Mouse (Mus musculus) kidney, postnatal 25 days (tissue): Measurements from ENCODE around the gene Nfkbil1.

Source experiments
- DNase-seq, 2 experiments: peaks; one replicate each; pipeline ENCODE4 v3.0.0; 2021; ENCODE audit warnings: mixed read lengths in 2 of 2

Nfkbil1 gene

DNA sequence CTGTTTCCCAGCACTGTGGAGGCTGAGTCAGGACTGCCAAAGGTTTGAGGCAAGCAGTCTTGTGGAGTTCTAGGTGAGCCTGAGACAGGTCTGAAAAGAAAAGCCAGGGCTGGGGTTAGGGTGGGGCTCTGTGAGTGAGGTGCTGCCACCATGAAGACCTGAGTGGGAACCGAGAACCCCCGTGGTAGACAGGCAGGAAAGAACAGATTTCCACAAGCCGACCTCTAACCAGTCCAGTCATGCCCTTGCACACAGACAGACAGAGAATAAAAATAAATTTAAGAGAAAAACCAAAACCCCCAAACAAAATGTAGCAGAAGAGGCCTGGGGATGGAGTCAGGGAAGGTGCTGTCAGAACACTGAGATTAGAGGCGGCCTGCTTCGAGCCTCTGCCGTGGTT, 60.2 kb downstream of the Nfkbil1 start:
- no peak for DNase-seq

DNA sequence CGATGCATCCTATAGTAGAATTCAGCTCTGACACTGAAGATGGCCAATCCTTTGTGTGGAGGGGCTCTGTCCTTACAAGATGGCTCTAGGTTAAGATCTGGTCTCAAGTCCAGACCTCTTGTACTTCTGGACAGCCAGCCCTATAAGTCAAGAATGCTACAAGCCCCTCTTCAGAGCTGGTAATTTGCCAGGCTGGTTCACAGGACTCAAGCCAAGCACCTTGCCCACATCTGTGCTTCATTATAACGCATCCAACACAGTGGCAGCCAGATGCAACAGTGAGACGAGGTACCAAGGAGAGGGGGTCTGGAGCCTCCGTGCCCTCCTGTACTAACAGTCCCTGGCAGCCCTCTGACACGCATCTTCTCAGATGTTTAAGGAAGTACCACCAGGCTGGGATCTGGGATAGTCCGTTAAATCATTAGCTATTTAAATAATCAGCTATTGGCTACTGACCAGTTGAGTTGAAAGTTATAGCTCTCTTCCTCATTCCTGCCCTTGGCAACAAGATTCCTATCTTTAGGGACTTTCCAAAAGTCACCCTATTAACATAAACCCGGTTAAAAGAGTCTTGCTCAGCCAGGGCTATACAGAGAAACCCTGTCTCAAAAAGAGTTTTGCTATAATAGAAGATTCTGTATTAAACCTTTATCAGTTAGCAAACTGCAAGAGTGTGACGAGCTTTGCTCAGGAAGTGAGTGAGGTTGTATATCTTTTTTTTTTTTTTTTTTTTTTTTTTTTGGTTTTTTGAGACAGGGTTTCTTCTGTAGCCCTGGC, 61.2 kb downstream of the Nfkbil1 start:
- DNase-seq = no peak

DNA sequence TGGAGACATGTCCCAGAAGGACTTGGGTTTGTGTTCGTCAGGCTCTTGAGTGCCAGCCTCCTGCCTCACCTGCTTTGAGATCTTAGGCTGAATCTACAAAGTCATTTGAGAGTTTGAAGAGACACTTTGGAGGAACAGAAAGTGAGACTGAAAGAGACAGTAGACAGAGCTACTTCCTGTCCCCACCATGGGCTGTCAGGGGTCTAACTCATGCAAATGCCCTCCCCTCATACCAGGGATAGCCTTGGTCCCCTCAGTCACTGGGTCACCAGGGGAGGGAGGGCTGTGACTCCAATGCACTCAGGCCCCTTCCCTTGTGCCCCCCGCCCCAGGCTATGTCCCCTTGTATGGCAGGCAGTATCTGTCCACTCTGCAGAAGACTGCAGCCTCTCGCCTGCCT, 62.3 kb downstream of the Nfkbil1 start:
- DNase-seq = no peak

DNA sequence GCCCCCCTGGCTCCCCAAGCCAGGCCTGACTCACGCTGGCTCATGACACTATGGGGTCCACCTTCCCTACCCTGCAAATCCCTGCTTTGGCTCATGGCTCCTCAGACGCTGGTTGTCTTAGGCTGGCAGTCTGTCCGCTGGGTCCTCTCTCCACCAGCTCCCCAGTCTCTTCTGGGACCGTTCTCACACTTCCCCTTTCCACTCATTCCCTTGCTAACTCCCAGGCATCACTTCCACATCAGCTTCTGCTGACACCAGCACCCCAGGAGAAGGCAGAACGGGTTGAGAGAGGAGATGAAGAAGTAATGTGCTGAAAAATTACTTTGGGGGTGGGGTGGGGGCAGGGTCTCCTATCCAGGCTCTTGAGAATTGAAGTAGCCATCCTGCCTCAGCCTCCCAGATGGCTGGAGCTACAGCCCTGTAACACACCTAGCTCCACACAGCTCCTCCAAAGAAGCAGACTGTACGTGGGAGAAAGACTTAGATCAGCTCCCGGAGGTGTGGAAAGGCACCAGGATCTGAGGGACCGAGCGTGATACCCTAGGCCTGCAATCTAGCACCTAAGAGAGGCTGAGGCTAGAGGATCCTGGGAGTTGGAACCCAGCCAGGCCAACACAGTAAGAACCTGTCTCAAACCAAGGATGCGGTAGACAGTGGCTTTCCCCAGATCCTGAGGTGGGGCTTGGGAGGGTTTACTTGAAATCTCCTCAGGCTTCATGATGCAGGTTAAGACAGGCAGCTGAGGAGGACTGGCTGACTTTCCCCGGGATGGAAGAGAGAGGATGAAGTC, 63.0 kb downstream of the Nfkbil1 start:
- peak in 1 of 2 experiments; percentile 36 for DNase-seq
